Mouse (Mus musculus): ENCODE measurements around the gene Caln1.

DNA sequence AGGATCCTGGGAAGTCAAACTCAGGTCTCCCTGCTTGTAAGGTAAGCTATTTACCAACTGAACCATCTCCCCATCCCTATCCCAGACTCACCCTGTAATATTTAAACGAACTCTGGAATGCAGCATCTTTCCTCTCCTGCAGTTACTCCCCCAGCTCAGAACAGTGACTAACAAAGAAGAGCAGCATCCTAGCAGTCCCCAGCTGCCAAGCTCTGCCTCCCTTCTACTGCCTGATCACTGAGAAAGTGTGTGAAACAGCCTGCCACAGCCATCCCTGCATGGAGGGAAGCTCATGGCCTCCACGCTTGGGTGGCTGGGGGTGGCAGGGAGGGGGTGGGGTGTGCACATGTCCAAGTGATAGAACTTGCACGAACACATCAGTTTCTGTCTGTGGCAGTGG, 303.3 kb downstream of the Caln1 start:
- TF ChIP-seq CTCF (IDR thresholded peaks at IDR 0.05; ENCODE audit: borderline replicate concordance, extremely low read depth, insufficient read depth, insufficient read length) (no peak), POLR2A (IDR thresholded peaks at IDR 0.05; ENCODE audit: borderline replicate concordance, extremely low read depth, insufficient read depth, insufficient read length, poor library complexity, severe bottlenecking) (no peak)
